ENCODE assay signal across 8 mouse cellular contexts in the genomic region with DNA sequence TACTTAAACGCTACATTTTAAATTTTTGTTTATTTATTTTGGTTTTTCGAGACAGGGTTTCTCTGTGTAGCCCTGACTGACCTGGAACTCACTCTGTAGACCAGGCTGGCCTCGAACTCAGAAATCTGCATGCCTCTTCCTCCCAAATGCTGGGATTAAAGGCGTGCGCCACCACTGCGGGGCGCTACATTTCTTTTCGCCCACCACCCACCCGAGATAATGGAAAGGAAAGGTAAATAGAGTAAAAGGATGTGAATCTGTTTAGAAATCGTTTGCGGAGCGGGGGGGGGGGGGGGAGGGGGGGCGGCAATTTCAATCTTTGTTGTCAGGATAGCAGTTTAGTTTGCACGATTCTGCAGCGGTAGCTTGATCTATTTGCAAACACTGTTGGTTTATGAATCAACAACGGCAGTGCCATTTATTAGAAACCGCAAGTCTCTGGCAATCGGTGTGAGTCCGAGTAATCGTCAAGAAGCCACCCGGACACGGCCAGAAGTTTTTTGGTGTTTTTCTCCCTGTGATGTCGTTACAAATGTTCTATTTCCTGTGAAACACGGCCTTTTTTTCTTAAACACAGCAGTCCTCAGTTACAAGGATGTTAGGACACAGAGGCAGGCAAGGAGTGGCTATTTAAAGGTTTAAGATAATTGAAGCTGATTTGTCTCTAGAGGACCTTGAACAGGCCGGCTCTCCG. TPM values are rescaled to one million over a fixed set of nuclear protein-coding genes. Genes with fewer than 3 reads are reported as not detected.
DNase-seq lines count a peak whose midpoint lies in the region; ATAC-seq lines count a peak whose summit lies in the region.

No protein-coding gene starts in this region.

- H3K27me3 ChIP-seq in heart, embryonic 16.5 days (ENCODE audit: control insufficient read depth, insufficient read depth, low read length), result no peaks in the 10 kb centered on the region
- H3K27me3 ChIP-seq in limb, embryonic 11.5 days (ENCODE audit: control insufficient read depth, insufficient read depth, low read length), result no peaks in the 10 kb centered on the region
- peaks cover 10% of the 10 kb centered on the region; the same call in 1 of the 2 replicates for H3K27me3 ChIP-seq in midbrain, embryonic 14.5 days (ENCODE audit: control insufficient read depth, insufficient read depth, low read length)

- DNase-seq in spleen, adult 18-20 months, result peak; percentile 18 to 52
- no peak for DNase-seq in spleen, adult 12 weeks (ENCODE audit: low spot score)
- DNase-seq in embryo, embryonic 10 days (ENCODE audit: low spot score), result peak; percentile 40
- peak; percentile 50 for DNase-seq in limb, embryonic 11.5 days (ENCODE audit: low spot score)
- DNase-seq in midbrain, embryonic 14.5 days, result peak; percentile 62
- peak; percentile 40 to 44 for DNase-seq in thymus, adult 18-20 months
- no peak for DNase-seq in right cerebral cortex, adult 18-20 months

- ATAC-seq in heart, embryonic 16.5 days (replicated peaks; ENCODE audit: extremely low read depth, insufficient read depth, low FRiP score), result no peak
- no peak for ATAC-seq in limb, embryonic 11.5 days (ENCODE audit: insufficient number of reproducible peaks, low FRiP score, low TSS enrichment, low read depth)
- ATAC-seq in midbrain, embryonic 14.5 days (ENCODE audit: low FRiP score, low TSS enrichment), result no peak

- H3K27ac ChIP-seq in heart, embryonic 16.5 days (ENCODE audit: low read length), result peak overlapping the region; percentile 98
- peak overlapping the region; percentile 43; the same call in 1 of the 2 replicates for H3K27ac ChIP-seq in limb, embryonic 11.5 days (replicated peaks; ENCODE audit: low read depth, low read length)
- peak overlapping the region; percentile 86 for H3K27ac ChIP-seq in midbrain, embryonic 14.5 days (replicated peaks; ENCODE audit: low read depth, low read length)

- H3K9ac ChIP-seq in heart, embryonic 16.5 days (ENCODE audit: low read length), result peak overlapping the region; percentile 69
- peak overlapping the region; percentile 18; the same call in 1 of the 2 replicates for H3K9ac ChIP-seq in limb, embryonic 11.5 days (ENCODE audit: low read length)
- H3K9ac ChIP-seq in midbrain, embryonic 14.5 days (replicated peaks; ENCODE audit: low read length), result peak overlapping the region; percentile 28; the same call in 1 of the 2 replicates

- H3K4me3 ChIP-seq in heart, embryonic 16.5 days (ENCODE audit: low read length), result peak overlapping the region; percentile 51
- peak overlapping the region; percentile 19 for H3K4me3 ChIP-seq in limb, embryonic 11.5 days (ENCODE audit: low read depth, low read length)
- peak overlapping the region; percentile 34 for H3K4me3 ChIP-seq in midbrain, embryonic 14.5 days (replicated peaks; ENCODE audit: low read depth, low read length)

- H3K36me3 ChIP-seq in heart, embryonic 16.5 days (ENCODE audit: control insufficient read depth, insufficient read depth), result no peaks in the 10 kb centered on the region
- H3K36me3 ChIP-seq in limb, embryonic 11.5 days (ENCODE audit: control insufficient read depth, insufficient read depth, low read length), result no peaks in the 10 kb centered on the region
- no peaks in the 10 kb centered on the region for H3K36me3 ChIP-seq in midbrain, embryonic 14.5 days (ENCODE audit: control insufficient read depth, insufficient read depth, low read length)

- WGBS in heart, embryonic 16.5 days, result 3% methylated on average over 26 of the region's 26 CpGs
- 6% methylated on average over 26 of the region's 26 CpGs for WGBS in limb, embryonic 11.5 days
- WGBS in midbrain, embryonic 14.5 days, result 4% methylated on average over 26 of the region's 26 CpGs

- H3K4me1 ChIP-seq in heart, embryonic 16.5 days (ENCODE audit: control insufficient read depth, insufficient read depth, low read length), result peaks cover 15% of the 10 kb centered on the region
- peaks cover 3% of the 10 kb centered on the region; the same call in 1 of the 2 replicates for H3K4me1 ChIP-seq in limb, embryonic 11.5 days (ENCODE audit: control insufficient read depth, insufficient read depth, low read length)
- 0 out of 2 replicates have a peak, but pooled peaks cover 3% of the 10 kb centered on the region for H3K4me1 ChIP-seq in midbrain, embryonic 14.5 days (ENCODE audit: control insufficient read depth, insufficient read depth, low read length)

- H3K4me2 ChIP-seq in heart, embryonic 16.5 days (ENCODE audit: low read depth, low read length), result peak overlapping the region; percentile 82
- H3K4me2 ChIP-seq in limb, embryonic 11.5 days (ENCODE audit: low read depth, severe bottlenecking), result peak overlapping the region; percentile 59
- peak overlapping the region; percentile 60 for H3K4me2 ChIP-seq in midbrain, embryonic 14.5 days (ENCODE audit: low read length)

- H3K9me3 ChIP-seq in heart, embryonic 16.5 days (replicated peaks; ENCODE audit: control insufficient read depth, low read length), result no peaks in the 10 kb centered on the region
- no peaks in the 10 kb centered on the region for H3K9me3 ChIP-seq in limb, embryonic 11.5 days (ENCODE audit: control insufficient read depth, low read length)
- H3K9me3 ChIP-seq in midbrain, embryonic 14.5 days (ENCODE audit: control insufficient read depth, low read length), result no peaks in the 10 kb centered on the region

RNA-seq across cellular contexts. Expression of a gene that starts 35.6 kb away (rescaled TPM):
- polyA plus RNA-seq in heart, embryonic 16.5 days (2015; fragmentation: Nextera tagmentation; extraction: Ambion mirVana), result 1.3 and 1.5 TPM in 2 replicates
- not detected in 2 replicates for polyA plus RNA-seq in limb, embryonic 11.5 days (2014; fragmentation: Nextera tagmentation; extraction: Ambion mirVana)
- polyA plus RNA-seq in midbrain, embryonic 14.5 days (2014; fragmentation: Nextera tagmentation; extraction: Ambion mirVana), result not detected in 2 replicates

RNA-seq across cellular contexts. Expression of a gene that starts 37.2 kb away (rescaled TPM):
- 8.5 and 10.9 TPM in 2 replicates for polyA plus RNA-seq in heart, embryonic 16.5 days (2015; fragmentation: Nextera tagmentation; extraction: Ambion mirVana)
- 1.7 and 1.8 TPM in 2 replicates for polyA plus RNA-seq in limb, embryonic 11.5 days (2014; fragmentation: Nextera tagmentation; extraction: Ambion mirVana)
- 0.84 and 1.3 TPM in 2 replicates for polyA plus RNA-seq in midbrain, embryonic 14.5 days (2014; fragmentation: Nextera tagmentation; extraction: Ambion mirVana)

Comparison
In these comparisons a context has a peak if more than half of its experiments do, and no peak if none do; other contexts are left out.
1. DNase-seq: peak in spleen, adult 18-20 months (2 of 2), embryo, embryonic 10 days (single experiment), limb, embryonic 11.5 days (single experiment), midbrain, embryonic 14.5 days (single experiment) and thymus, adult 18-20 months (2 of 2); none in spleen, adult 12 weeks (single experiment) and right cerebral cortex, adult 18-20 months (single experiment).
2. H3K27ac ChIP-seq: peak in every context shown above with its lines; median percentile 98 in heart, embryonic 16.5 days; 86 in midbrain, embryonic 14.5 days; 43 in limb, embryonic 11.5 days.
3. H3K9ac ChIP-seq: peak in every context shown above with its lines; median percentile 69 in heart, embryonic 16.5 days; 28 in midbrain, embryonic 14.5 days; 18 in limb, embryonic 11.5 days.
4. Peak in every context shown above with its lines, with median percentiles within 50 percentile points of each other: H3K4me2 ChIP-seq and H3K4me3 ChIP-seq.